ENCODE assay signal across 15 mouse cellular contexts in genomic region chr7:84587101-84587783, GRCm38 (mm10). TPM values are rescaled to one million over a fixed set of nuclear protein-coding genes. Genes with fewer than 3 reads are reported as not detected.
DNase-seq lines count a peak whose midpoint lies in the region; ATAC-seq lines count a peak whose summit lies in the region.
"Had no signal": no experiment of that assay in that cellular context is flagged by ENCODE, and none has a peak within 500 bp of the region (broad histone marks: within the 10 kb centered on the region; RNA-seq: fewer than 3 reads in every experiment).

No protein-coding gene starts in this region.

- no peak overlapping the region for H3K4me2 ChIP-seq in hindbrain, embryonic 16.5 days (ENCODE audit: low read length)
- H3K4me2 ChIP-seq: embryonic facial prominence, embryonic 13.5 days; midbrain, embryonic 12.5 days; neural tube, embryonic 15.5 days had no signal

- no peaks in the 10 kb centered on the region for H3K36me3 ChIP-seq in hindbrain, embryonic 16.5 days (ENCODE audit: control insufficient read depth, insufficient read depth, low read length)
- H3K36me3 ChIP-seq in hindbrain, embryonic 10.5 days = no peaks in the 10 kb centered on the region
- peaks cover 28% of the 10 kb centered on the region for H3K36me3 ChIP-seq in erythroblast, embryonic 14.5 days (ENCODE audit: control insufficient read depth)
- H3K36me3 ChIP-seq: embryonic facial prominence, embryonic 13.5 days; midbrain, embryonic 12.5 days; neural tube, embryonic 15.5 days had no signal

- H3K9ac ChIP-seq in hindbrain, embryonic 16.5 days (ENCODE audit: low read depth, low read length) = no peak overlapping the region
- H3K9ac ChIP-seq: embryonic facial prominence, embryonic 13.5 days; midbrain, embryonic 12.5 days; neural tube, embryonic 15.5 days had no signal

- no peaks in the 10 kb centered on the region for H3K9me3 ChIP-seq in hindbrain, embryonic 16.5 days (ENCODE audit: control insufficient read depth, low read length)
- H3K9me3 ChIP-seq in hindbrain, embryonic 10.5 days = no peaks in the 10 kb centered on the region
- no peaks in the 10 kb centered on the region for H3K9me3 ChIP-seq in erythroblast, embryonic 14.5 days (ENCODE audit: control insufficient read depth, low read length)
- H3K9me3 ChIP-seq: embryonic facial prominence, embryonic 13.5 days; midbrain, embryonic 12.5 days; neural tube, embryonic 15.5 days had no signal

- no peak for DNase-seq in hindbrain, embryonic 10.5 days (ENCODE audit: low spot score)
- peak; percentile 64 for DNase-seq in c-Kit-negative CD71-positive TER-119-positive erythroid progenitor cells, embryonic 14.5 days (ENCODE audit: low read depth, low spot score)
- DNase-seq in gastrocnemius, postnatal 36 days = no peak
- DNase-seq in left cerebral cortex, adult 8-10 months (ENCODE audit: low spot score in 2 of 2) = no peak
- DNase-seq: cerebellum, adult 9-10 months; gastrocnemius, adult 2 months; right cerebral cortex, postnatal 25 days had no signal

- H3K27ac ChIP-seq in hindbrain, embryonic 16.5 days (ENCODE audit: low read depth, low read length) = no peak overlapping the region
- H3K27ac ChIP-seq in hindbrain, embryonic 10.5 days = no peak overlapping the region
- H3K27ac ChIP-seq: embryonic facial prominence, embryonic 13.5 days; gastrocnemius, adult 2 months; midbrain, embryonic 12.5 days; neural tube, embryonic 15.5 days had no signal

- no peaks in the 10 kb centered on the region for H3K4me1 ChIP-seq in hindbrain, embryonic 16.5 days (ENCODE audit: control insufficient read depth, insufficient read depth, low read depth, low read length)
- peaks cover 7% of the 10 kb centered on the region; the same call in 1 of the 2 replicates for H3K4me1 ChIP-seq in hindbrain, embryonic 10.5 days (replicated peaks)
- H3K4me1 ChIP-seq in erythroblast, embryonic 14.5 days (ENCODE audit: control insufficient read depth) = peaks cover 58% of the 10 kb centered on the region
- H3K4me1 ChIP-seq: embryonic facial prominence, embryonic 13.5 days; neural tube, embryonic 15.5 days had no signal

- 86% methylated on average over 5 of the region's 5 CpGs for WGBS in hindbrain, embryonic 16.5 days
- 86% methylated on average over 5 of the region's 5 CpGs for WGBS in hindbrain, embryonic 10.5 days

- intact Hi-C loops in gastrocnemius, postnatal 36 days (cut with DNase I) = no loop called here

- 0 out of 2 replicates have a peak, but pooled peaks have one; percentile 38 for ATAC-seq in hindbrain, embryonic 16.5 days
- peak; percentile 35; the same call in 1 of the 2 replicates for ATAC-seq in megakaryocyte, adult 5-6 weeks (ENCODE audit: poor library complexity, severe bottlenecking)

- no peaks in the 10 kb centered on the region for H3K27me3 ChIP-seq in hindbrain, embryonic 16.5 days (replicated peaks; ENCODE audit: control insufficient read depth, insufficient read depth, low read length)
- H3K27me3 ChIP-seq in hindbrain, embryonic 10.5 days (ENCODE audit: insufficient read depth, poor library complexity, severe bottlenecking) = no peaks in the 10 kb centered on the region
- no peaks in the 10 kb centered on the region; the same call in 1 of the 2 replicates for H3K27me3 ChIP-seq in erythroblast, embryonic 14.5 days (ENCODE audit: control insufficient read depth)
- H3K27me3 ChIP-seq: embryonic facial prominence, embryonic 13.5 days; midbrain, embryonic 12.5 days; neural tube, embryonic 15.5 days had no signal

- H3K4me3 ChIP-seq in hindbrain, embryonic 16.5 days (ENCODE audit: low read length) = no peak overlapping the region
- no peak overlapping the region for H3K4me3 ChIP-seq in hindbrain, embryonic 10.5 days
- H3K4me3 ChIP-seq in erythroblast, embryonic 14.5 days (replicated peaks) = peak overlapping the region; percentile 34
- H3K4me3 ChIP-seq: embryonic facial prominence, embryonic 13.5 days; gastrocnemius, adult 2 months; midbrain, embryonic 12.5 days; neural tube, embryonic 15.5 days had no signal

RNA-seq across cellular contexts. Expression of gene Fah, which starts 19.3 kb away (rescaled TPM):
- 15.7 and 15.9 TPM in 2 replicates for polyA plus RNA-seq in hindbrain, embryonic 16.5 days (2015; fragmentation: Nextera tagmentation; extraction: Ambion mirVana)
- polyA plus RNA-seq in hindbrain, embryonic 10.5 days (2016; fragmentation: Nextera tagmentation; extraction: Ambion mirVana) = 3.7 and 4.4 TPM in 2 replicates
- 0.35 and 0.50 TPM in 2 replicates for polyA plus RNA-seq in erythroblast, embryonic 14.5 days (2012)
- total RNA-seq in megakaryocyte, adult 5-6 weeks (2015) = not detected in 2 replicates
- total RNA-seq in megakaryocyte, adult 5-6 weeks (2017) = 0.77 TPM in 1 of 2 replicates, not detected in the other
- total RNA-seq in gastrocnemius, postnatal 36 days (2021) = 1 to 10 TPM; 1.3 to 2.0 TPM
- total RNA-seq in left cerebral cortex, adult 8-10 months (2022) = 10 to 100 TPM; 23.7 to 27.6 (median 26.1) TPM

RNA-seq across cellular contexts. Expression of gene Gm2115, which starts 58.5 kb away (rescaled TPM):
- polyA plus RNA-seq in hindbrain, embryonic 16.5 days (2015; fragmentation: Nextera tagmentation; extraction: Ambion mirVana) = 1.9 and 2.0 TPM in 2 replicates
- polyA plus RNA-seq in hindbrain, embryonic 10.5 days (2016; fragmentation: Nextera tagmentation; extraction: Ambion mirVana) = 0.02 and 0.03 TPM in 2 replicates
- not detected in 2 replicates for polyA plus RNA-seq in erythroblast, embryonic 14.5 days (2012)
- total RNA-seq in megakaryocyte, adult 5-6 weeks (2015) = not detected in 2 replicates
- not detected in 2 replicates for total RNA-seq in megakaryocyte, adult 5-6 weeks (2017)
- total RNA-seq in gastrocnemius, postnatal 36 days (2021) = under 1 TPM; 0.07 to 0.10 TPM
- 10 to 100 TPM in 1 of 4 experiments, 1 to 10 TPM in 3; 6.6 to 10.3 (median 7.0) TPM for total RNA-seq in left cerebral cortex, adult 8-10 months (2022)
- total RNA-seq: hematopoietic stem cell, adult 5-6 weeks; liver, adult 2 months had no signal

Comparison
In these comparisons a context has a peak if more than half of its experiments do, and no peak if none do; other contexts are left out.
1. RNA of gene Fah, which starts 19.3 kb away (total RNA-seq): 23.7 to 27.6 TPM in left cerebral cortex, adult 8-10 months; 1.3 to 2.0 TPM in gastrocnemius, postnatal 36 days and 0.77 TPM in megakaryocyte, adult 5-6 weeks; every median in the first group is over 4 times any median in the second.
2. RNA of gene Gm2115, which starts 58.5 kb away (total RNA-seq): 6.6 to 10.3 TPM in left cerebral cortex, adult 8-10 months; 0.07 to 0.10 TPM in gastrocnemius, postnatal 36 days and not detected in megakaryocyte, adult 5-6 weeks; every median in the first group is over 4 times any median in the second.